In the genomic region with DNA sequence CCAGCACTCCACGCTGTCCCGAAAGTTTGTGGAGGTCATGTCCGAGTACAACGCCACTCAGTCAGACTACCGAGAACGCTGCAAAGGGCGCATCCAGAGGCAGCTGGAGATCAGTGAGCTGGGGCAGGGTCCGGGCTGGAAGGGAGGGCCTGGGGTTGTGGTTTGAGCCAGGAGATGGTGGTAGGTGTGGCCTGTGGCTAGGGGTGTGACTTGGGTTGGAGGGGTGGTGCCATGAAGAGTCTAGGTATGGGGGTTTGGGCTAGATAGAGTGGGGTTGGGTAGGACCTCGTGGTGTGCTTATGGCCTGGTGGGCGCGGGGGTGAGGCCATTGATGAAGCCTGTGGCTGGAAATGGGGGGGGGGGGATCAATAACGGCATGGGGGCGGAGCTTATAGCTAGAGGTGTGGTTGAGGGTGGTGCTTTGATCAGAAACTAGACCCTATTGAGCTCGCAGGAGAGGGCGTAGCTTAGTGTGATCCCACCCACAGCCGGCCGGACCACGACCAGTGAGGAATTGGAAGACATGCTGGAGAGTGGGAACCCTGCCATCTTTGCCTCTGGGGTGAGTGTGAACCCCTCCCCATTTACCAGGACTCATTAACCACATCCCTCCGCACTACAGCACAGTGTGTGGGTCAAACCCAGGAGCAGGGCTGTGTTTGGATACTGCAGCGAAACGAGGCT, we compare ENCODE assay signal across 14 mouse cellular contexts. TPM values are rescaled to one million over a fixed set of nuclear protein-coding genes. Genes with fewer than 3 reads are reported as not detected.
DNase-seq lines count a peak whose midpoint lies in the region; ATAC-seq lines count a peak whose summit lies in the region.
"Had no signal": no experiment of that assay in that cellular context is flagged by ENCODE, and none has a peak within 500 bp of the region (broad histone marks: within the 10 kb centered on the region; RNA-seq: fewer than 3 reads in every experiment).

No protein-coding gene starts in this region.

- ATAC-seq in hindbrain, embryonic 16.5 days, result 0 out of 2 replicates have a peak, but pooled peaks have one; percentile 37
- no peak for ATAC-seq in hindbrain, embryonic 12.5 days (ENCODE audit: low FRiP score)
- ATAC-seq in liver, embryonic 16.5 days (ENCODE audit: low read depth), result peak; percentile 75
- ATAC-seq: forebrain, embryonic 13.5 days had no signal

- no peaks in the 10 kb centered on the region for H3K4me1 ChIP-seq in hindbrain, embryonic 16.5 days (ENCODE audit: control insufficient read depth, insufficient read depth, low read depth, low read length)
- no peaks in the 10 kb centered on the region for H3K4me1 ChIP-seq in hindbrain, embryonic 12.5 days
- H3K4me1 ChIP-seq in embryonic facial prominence, embryonic 10.5 days, result peaks cover 25% of the 10 kb centered on the region
- peaks cover 18% of the 10 kb centered on the region for H3K4me1 ChIP-seq in liver, embryonic 16.5 days (ENCODE audit: control insufficient read depth, low read depth, low read length)
- H3K4me1 ChIP-seq: forebrain, embryonic 13.5 days had no signal

- no peak overlapping the region for H3K4me3 ChIP-seq in hindbrain, embryonic 16.5 days (ENCODE audit: low read length)
- H3K4me3 ChIP-seq in hindbrain, embryonic 12.5 days, result no peak overlapping the region
- H3K4me3 ChIP-seq in embryonic facial prominence, embryonic 10.5 days, result peak overlapping the region; percentile 8; the same call in 1 of the 2 replicates
- H3K4me3 ChIP-seq in liver, embryonic 16.5 days (ENCODE audit: low read depth, low read length), result peak overlapping the region; percentile 15
- H3K4me3 ChIP-seq: forebrain, embryonic 13.5 days; megakaryocyte, embryonic 14.5 days had no signal

- H3K4me2 ChIP-seq in hindbrain, embryonic 16.5 days (ENCODE audit: low read length), result no peak overlapping the region
- no peak overlapping the region for H3K4me2 ChIP-seq in hindbrain, embryonic 12.5 days (replicated peaks)
- peak overlapping the region; percentile 15 for H3K4me2 ChIP-seq in liver, embryonic 16.5 days (ENCODE audit: low read depth, low read length)
- H3K4me2 ChIP-seq: forebrain, embryonic 13.5 days had no signal

- H3K36me3 ChIP-seq in hindbrain, embryonic 16.5 days (ENCODE audit: control insufficient read depth, insufficient read depth, low read length), result peaks cover 25% of the 10 kb centered on the region
- peaks cover 38% of the 10 kb centered on the region for H3K36me3 ChIP-seq in hindbrain, embryonic 12.5 days
- peaks cover 59% of the 10 kb centered on the region for H3K36me3 ChIP-seq in embryonic facial prominence, embryonic 10.5 days (replicated peaks)
- H3K36me3 ChIP-seq in liver, embryonic 16.5 days (ENCODE audit: control insufficient read depth, insufficient read depth), result no peaks in the 10 kb centered on the region

- H3K27me3 ChIP-seq in hindbrain, embryonic 16.5 days (replicated peaks; ENCODE audit: control insufficient read depth, insufficient read depth, low read length), result no peaks in the 10 kb centered on the region
- no peaks in the 10 kb centered on the region for H3K27me3 ChIP-seq in hindbrain, embryonic 12.5 days
- H3K27me3 ChIP-seq in embryonic facial prominence, embryonic 10.5 days (replicated peaks; ENCODE audit: low read depth, poor library complexity, severe bottlenecking), result no peaks in the 10 kb centered on the region; the same call in 1 of the 2 replicates
- H3K27me3 ChIP-seq in liver, embryonic 16.5 days (ENCODE audit: control insufficient read depth, insufficient read depth, low read depth, low read length), result no peaks in the 10 kb centered on the region
- H3K27me3 ChIP-seq: forebrain, embryonic 13.5 days had no signal

- 31% methylated on average over 20 of the region's 21 CpGs for WGBS in hindbrain, embryonic 16.5 days
- WGBS in hindbrain, embryonic 12.5 days, result 26% methylated on average over 21 of the region's 21 CpGs
- 27% methylated on average over 20 of the region's 21 CpGs for WGBS in embryonic facial prominence, embryonic 10.5 days
- WGBS in liver, embryonic 16.5 days (ENCODE audit: insufficient replicate concordance), result 46% methylated on average over 21 of the region's 21 CpGs

- H3K9me3 ChIP-seq in hindbrain, embryonic 16.5 days (ENCODE audit: control insufficient read depth, low read length), result no peaks in the 10 kb centered on the region
- H3K9me3 ChIP-seq in hindbrain, embryonic 12.5 days (replicated peaks), result no peaks in the 10 kb centered on the region
- H3K9me3 ChIP-seq in embryonic facial prominence, embryonic 10.5 days, result no peaks in the 10 kb centered on the region
- H3K9me3 ChIP-seq in liver, embryonic 16.5 days (replicated peaks; ENCODE audit: control insufficient read depth, low read length), result no peaks in the 10 kb centered on the region
- H3K9me3 ChIP-seq: forebrain, embryonic 13.5 days; megakaryocyte, embryonic 14.5 days had no signal

- no peak overlapping the region for H3K27ac ChIP-seq in hindbrain, embryonic 16.5 days (ENCODE audit: low read depth, low read length)
- no peak overlapping the region for H3K27ac ChIP-seq in hindbrain, embryonic 12.5 days
- H3K27ac ChIP-seq in embryonic facial prominence, embryonic 10.5 days (replicated peaks), result no peak overlapping the region
- no peak overlapping the region for H3K27ac ChIP-seq in liver, embryonic 16.5 days (ENCODE audit: low read length)
- H3K27ac ChIP-seq: forebrain, embryonic 13.5 days had no signal

- peak; percentile 94 for DNase-seq in ES-CJ7 (ENCODE audit: low read depth, low spot score)
- DNase-seq in embryonic facial prominence, embryonic 10.5 days (ENCODE audit: low spot score), result no peak
- DNase-seq in B cell, adult 2 months, result no peak
- no peak for DNase-seq in adipocyte (ENCODE audit: low spot score)
- DNase-seq in layer of hippocampus, postnatal 14 days (ENCODE audit: low spot score in 2 of 2), result no peak
- DNase-seq: cerebellum, adult 9-11 months; kidney, postnatal 10 days; thymus, postnatal 14 days had no signal

- H3K9ac ChIP-seq in hindbrain, embryonic 16.5 days (ENCODE audit: low read depth, low read length), result no peak overlapping the region
- H3K9ac ChIP-seq in hindbrain, embryonic 12.5 days, result no peak overlapping the region
- no peak overlapping the region for H3K9ac ChIP-seq in liver, embryonic 16.5 days (ENCODE audit: low read depth, low read length)
- H3K9ac ChIP-seq: forebrain, embryonic 13.5 days had no signal

RNA-seq across cellular contexts. Expression of gene Stx1a, which starts 19.0 kb away (rescaled TPM):
- polyA plus RNA-seq in hindbrain, embryonic 16.5 days (2015; fragmentation: Nextera tagmentation; extraction: Ambion mirVana), result 147 and 162 TPM in 2 replicates
- 34.3 and 38.7 TPM in 2 replicates for polyA plus RNA-seq in hindbrain, embryonic 12.5 days (2016; fragmentation: Nextera tagmentation; extraction: Ambion mirVana)
- polyA plus RNA-seq in embryonic facial prominence, embryonic 10.5 days (2016; fragmentation: Nextera tagmentation; extraction: Ambion mirVana), result 13.5 and 13.8 TPM in 2 replicates
- 0.71 and 1.1 TPM in 2 replicates for polyA plus RNA-seq in liver, embryonic 16.5 days (2015; fragmentation: Nextera tagmentation; extraction: Ambion mirVana)
- total RNA-seq in layer of hippocampus, postnatal 14 days (2021), result 100 to 1,000 TPM; 157 to 160 TPM

RNA-seq across cellular contexts. Expression of gene Dnajc30, which starts 21.8 kb away (rescaled TPM):
- polyA plus RNA-seq in hindbrain, embryonic 16.5 days (2015; fragmentation: Nextera tagmentation; extraction: Ambion mirVana), result 44.0 and 45.3 TPM in 2 replicates
- polyA plus RNA-seq in hindbrain, embryonic 12.5 days (2016; fragmentation: Nextera tagmentation; extraction: Ambion mirVana), result 28.9 and 34.4 TPM in 2 replicates
- 27.0 and 27.4 TPM in 2 replicates for polyA plus RNA-seq in embryonic facial prominence, embryonic 10.5 days (2016; fragmentation: Nextera tagmentation; extraction: Ambion mirVana)
- polyA plus RNA-seq in liver, embryonic 16.5 days (2015; fragmentation: Nextera tagmentation; extraction: Ambion mirVana), result 14.0 and 15.2 TPM in 2 replicates
- total RNA-seq in layer of hippocampus, postnatal 14 days (2021), result 10 to 100 TPM; 37.0 to 37.4 TPM

RNA-seq across cellular contexts. Expression of gene Bud23, which starts 22.5 kb away (rescaled TPM):
- polyA plus RNA-seq in hindbrain, embryonic 16.5 days (2015; fragmentation: Nextera tagmentation; extraction: Ambion mirVana), result 77.0 and 81.1 TPM in 2 replicates
- polyA plus RNA-seq in hindbrain, embryonic 12.5 days (2016; fragmentation: Nextera tagmentation; extraction: Ambion mirVana), result 113 and 119 TPM in 2 replicates
- polyA plus RNA-seq in embryonic facial prominence, embryonic 10.5 days (2016; fragmentation: Nextera tagmentation; extraction: Ambion mirVana), result 190 and 194 TPM in 2 replicates
- 43.0 and 46.5 TPM in 2 replicates for polyA plus RNA-seq in liver, embryonic 16.5 days (2015; fragmentation: Nextera tagmentation; extraction: Ambion mirVana)
- total RNA-seq in layer of hippocampus, postnatal 14 days (2021), result 10 to 100 TPM; 49.4 to 51.6 TPM

RNA-seq across cellular contexts. Expression of gene Abhd11, which starts 33.3 kb away (rescaled TPM):
- polyA plus RNA-seq in hindbrain, embryonic 16.5 days (2015; fragmentation: Nextera tagmentation; extraction: Ambion mirVana), result 73.3 and 82.1 TPM in 2 replicates
- polyA plus RNA-seq in hindbrain, embryonic 12.5 days (2016; fragmentation: Nextera tagmentation; extraction: Ambion mirVana), result 47.4 and 51.0 TPM in 2 replicates
- 39.6 and 41.7 TPM in 2 replicates for polyA plus RNA-seq in embryonic facial prominence, embryonic 10.5 days (2016; fragmentation: Nextera tagmentation; extraction: Ambion mirVana)
- 26.2 and 26.6 TPM in 2 replicates for polyA plus RNA-seq in liver, embryonic 16.5 days (2015; fragmentation: Nextera tagmentation; extraction: Ambion mirVana)
- total RNA-seq in layer of hippocampus, postnatal 14 days (2021), result 10 to 100 TPM; 39.3 to 40.4 TPM

RNA-seq across cellular contexts. Expression of gene Vps37d, which starts 35.8 kb away (rescaled TPM):
- 29.4 and 29.8 TPM in 2 replicates for polyA plus RNA-seq in hindbrain, embryonic 16.5 days (2015; fragmentation: Nextera tagmentation; extraction: Ambion mirVana)
- 31.6 and 34.2 TPM in 2 replicates for polyA plus RNA-seq in hindbrain, embryonic 12.5 days (2016; fragmentation: Nextera tagmentation; extraction: Ambion mirVana)
- 9.2 and 9.5 TPM in 2 replicates for polyA plus RNA-seq in embryonic facial prominence, embryonic 10.5 days (2016; fragmentation: Nextera tagmentation; extraction: Ambion mirVana)
- polyA plus RNA-seq in liver, embryonic 16.5 days (2015; fragmentation: Nextera tagmentation; extraction: Ambion mirVana), result 0.09 and 0.25 TPM in 2 replicates
- 10 to 100 TPM; 27.5 to 28.2 TPM for total RNA-seq in layer of hippocampus, postnatal 14 days (2021)
- total RNA-seq: neutrophil, adult 5-6 weeks had no signal

Comparison
In these comparisons a context has a peak if more than half of its experiments do, and no peak if none do; other contexts are left out.
1. H3K4me3 ChIP-seq: peak in embryonic facial prominence, embryonic 10.5 days (single experiment) and liver, embryonic 16.5 days (single experiment); none in hindbrain, embryonic 16.5 days (single experiment) and hindbrain, embryonic 12.5 days (single experiment).